Mouse (Mus musculus) MN1 (cell line): Measurements from ENCODE around the gene Acadvl.
A peak's percentile ranks its signal among the peaks of the same experiment; 100 is the strongest.
"Not testable (repeated sequence)": the region's sequence is repeated elsewhere in the genome, so short reads cannot be mapped to it uniquely, and the experiment has no call there.

Experiments used
- DNase-seq: peaks from one replicate; pipeline ENCODE4 v3.0.0-alpha.2; 2016; ENCODE audit warnings: low spot score

Acadvl gene

GRCm38 (mm10) chr11:70027397-70027796 is 12.2 kb upstream of the Acadvl start:
- peak; percentile 46 for DNase-seq

DNA sequence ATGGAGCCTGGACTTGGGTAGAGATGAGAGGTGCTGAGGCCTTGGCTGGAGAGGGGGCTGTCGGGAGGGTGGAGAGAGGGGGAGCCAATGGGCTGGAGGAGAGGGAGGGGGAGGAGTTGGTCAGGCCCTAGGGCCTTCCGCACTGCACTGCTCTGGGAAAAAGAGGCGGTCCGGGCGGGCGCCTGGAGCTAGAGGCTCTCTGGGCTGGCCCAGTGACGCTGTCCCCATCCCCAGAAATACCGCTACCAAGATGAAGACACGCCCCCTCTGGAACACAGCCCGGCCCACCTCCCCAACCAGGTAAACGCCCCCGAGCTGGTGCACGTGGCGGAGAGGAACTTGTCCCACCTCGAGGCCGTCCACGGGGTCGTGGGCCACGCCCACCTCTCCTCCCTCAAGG is 11.5 kb upstream of the Acadvl start:
- DNase-seq: peak; percentile 87

GRCm38 (mm10) chr11:70024151-70024514 is 8.9 kb upstream of the Acadvl start:
- DNase-seq: no peak

- DNase-seq: no peak
Observed at GRCm38 (mm10) chr11:70023481-70024150, 8.4 kb upstream of the Acadvl start.

- peak; percentile 97 for DNase-seq
Observed at GRCm38 (mm10) chr11:70021264-70022132, 6.3 kb upstream of the Acadvl start.

- DNase-seq: peak; percentile 92
Observed at GRCm38 (mm10) chr11:70020731-70021263, 5.6 kb upstream of the Acadvl start.

- peak; percentile 53 for DNase-seq
Observed at GRCm38 (mm10) chr11:70020022-70020631, 4.9 kb upstream of the Acadvl start.

DNA sequence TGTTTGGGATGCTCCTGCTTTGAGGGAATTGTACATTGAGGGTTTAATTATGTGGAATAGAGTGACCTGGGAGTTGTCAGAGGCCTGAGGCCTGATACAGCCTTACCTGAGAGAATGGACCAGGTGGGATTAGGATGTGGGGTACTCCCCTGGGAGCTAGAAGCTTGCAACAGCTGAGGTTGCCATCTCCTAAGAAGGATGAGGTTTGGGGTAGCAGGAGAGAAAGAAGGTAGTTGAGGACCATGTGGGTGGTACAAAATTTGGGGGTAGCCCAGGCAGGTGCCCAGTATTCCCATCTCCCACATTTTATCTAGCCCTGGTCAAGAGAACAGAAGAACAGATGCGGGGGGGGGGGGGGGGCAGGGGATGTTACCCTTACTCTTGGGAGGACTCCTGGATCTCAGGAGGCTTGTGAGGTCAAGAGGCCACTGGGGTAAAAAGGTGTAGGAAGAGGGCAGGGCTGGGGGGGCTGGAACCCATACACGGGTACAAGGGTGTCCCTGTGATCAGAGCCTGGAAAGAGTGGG is 4.3 kb upstream of the Acadvl start:
- no peak for DNase-seq

DNA sequence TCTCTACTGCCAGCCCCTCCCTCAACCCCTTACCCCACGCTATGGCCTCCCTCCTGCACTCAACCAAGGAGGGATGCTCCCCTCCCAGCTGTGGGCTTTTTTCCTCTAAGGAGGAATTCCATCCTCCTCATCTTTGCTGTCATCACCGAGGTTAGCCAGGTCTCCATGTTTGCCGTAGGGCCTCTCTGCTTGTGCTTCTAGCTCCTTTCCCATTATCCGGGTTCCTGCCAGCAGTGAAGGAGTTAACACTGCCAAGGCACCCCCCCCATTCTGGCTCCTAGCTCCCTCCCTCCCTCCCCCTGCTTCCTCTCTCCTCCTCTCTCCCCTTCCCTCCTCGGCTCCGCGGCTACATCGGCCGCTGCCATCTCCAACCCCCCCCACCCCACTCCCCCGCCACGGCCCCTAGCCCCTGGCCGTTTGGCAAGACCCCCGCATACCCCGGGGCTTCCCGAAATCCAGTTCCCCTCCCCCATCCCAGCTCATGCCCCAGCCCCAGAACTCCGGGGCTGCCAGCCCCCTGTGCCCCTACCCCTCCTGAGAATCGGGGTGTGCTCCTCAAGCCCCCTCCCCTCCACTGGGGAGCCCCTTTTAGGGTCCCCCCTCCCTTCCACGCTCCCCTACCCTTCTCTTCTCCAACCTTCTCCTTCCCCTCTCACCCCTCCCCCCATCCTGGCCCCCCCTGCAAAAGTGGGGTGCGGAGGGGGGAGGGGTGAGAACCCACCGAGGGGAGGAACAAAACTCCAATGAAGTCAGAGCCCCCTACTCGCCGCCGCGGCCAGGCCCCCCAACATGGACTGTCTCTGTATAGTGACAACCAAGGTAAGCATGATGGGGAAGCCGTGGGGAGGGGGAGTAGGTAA is 3.1 kb upstream of the Acadvl start:
- DNase-seq: peak; percentile 70

- DNase-seq: no peak
Observed at GRCm38 (mm10) chr11:70017199-70017767, 2.1 kb upstream of the Acadvl start.

- DNase-seq: no peak
Observed at GRCm38 (mm10) chr11:70016669-70017068, 1.5 kb upstream of the Acadvl start, which contains the start of gene Dlg4. Gene Dlg4, plus strand, starts transcription at chr11:70016942.

- DNase-seq: not testable (repeated sequence)
Observed at GRCm38 (mm10) chr11:70016177-70016576, 966 bp upstream of the Acadvl start.

GRCm38 (mm10) chr11:70015677-70016076 is 466 bp upstream of the Acadvl start:
- no peak for DNase-seq

GRCm38 (mm10) chr11:70014051-70014450 is 1.2 kb downstream of the Acadvl start:
- no peak for DNase-seq

DNA sequence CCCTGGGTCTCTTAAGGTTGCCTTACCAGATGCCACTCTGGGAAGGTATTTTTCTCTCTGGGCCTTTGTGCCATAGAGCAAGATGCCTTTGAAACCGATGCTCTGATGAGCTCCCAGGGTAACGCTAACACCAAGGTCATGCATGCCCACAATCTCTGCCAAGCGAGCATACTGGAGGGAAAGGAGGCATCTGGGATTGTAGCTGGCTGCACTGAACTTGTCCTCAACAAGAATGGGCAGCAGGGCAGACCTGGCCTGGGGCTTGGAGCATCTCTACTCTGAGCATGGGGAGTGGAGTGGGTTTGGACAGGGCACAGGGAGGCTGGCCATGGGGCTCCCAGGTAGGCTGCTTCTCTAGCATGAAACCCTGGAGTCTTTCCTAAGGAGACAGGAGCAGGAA is 1.8 kb downstream of the Acadvl start:
- no peak for DNase-seq

- DNase-seq: no peak
Observed at GRCm38 (mm10) chr11:70012931-70013330, 2.3 kb downstream of the Acadvl start.

GRCm38 (mm10) chr11:70010961-70011360 is 4.2 kb downstream of the Acadvl start:
- no peak for DNase-seq

DNA sequence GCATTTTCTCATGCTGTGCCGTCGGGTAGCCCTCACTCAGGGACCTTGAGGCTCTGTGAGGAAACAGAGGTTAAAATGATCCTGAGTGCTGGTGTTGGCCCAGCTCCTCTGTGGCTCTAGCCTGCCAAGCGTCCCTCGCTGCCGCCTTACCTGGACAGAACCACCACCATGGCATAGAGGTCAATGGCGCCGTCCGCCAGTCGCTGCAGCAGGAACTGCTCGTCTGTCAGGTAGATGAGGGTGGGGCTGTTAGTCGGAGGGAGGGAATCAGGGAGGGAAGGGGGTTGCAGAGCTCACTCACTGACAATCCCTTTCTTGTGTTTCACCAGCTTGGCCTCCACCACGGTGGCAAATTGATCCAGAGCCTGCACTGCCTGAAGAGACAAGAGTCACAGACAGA is 4.7 kb downstream of the Acadvl start:
- DNase-seq: no peak

DNA sequence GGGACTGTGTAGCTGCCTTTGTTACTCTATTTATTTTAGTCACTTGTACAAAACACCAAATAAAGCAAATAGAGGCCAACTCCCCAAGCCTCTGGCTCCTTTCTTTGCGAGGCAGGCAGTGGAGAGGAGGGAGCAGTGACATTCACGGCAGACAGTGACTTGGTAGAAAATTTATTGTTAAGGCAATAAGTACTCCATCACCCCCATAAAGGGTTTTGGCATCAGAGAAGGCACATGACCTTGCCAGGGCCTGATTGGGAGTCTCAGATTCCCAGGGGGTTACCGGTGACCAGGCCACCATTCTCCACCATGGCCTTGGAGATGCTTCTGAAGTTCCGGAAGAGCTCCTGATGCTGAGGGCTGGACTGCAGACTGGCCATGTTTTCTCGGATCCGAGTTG is 5.2 kb downstream of the Acadvl start:
- no peak for DNase-seq

GRCm38 (mm10) chr11:70005521-70005920 is 9.7 kb downstream of the Acadvl start:
- DNase-seq: peak; percentile 68

GRCm38 (mm10) chr11:70002471-70002870 is 12.7 kb downstream of the Acadvl start:
- DNase-seq: no peak
